Mouse (Mus musculus) hindbrain, embryonic 16.5 days (tissue): ENCODE data around the gene Tex36. TPM values are rescaled to one million over a fixed set of nuclear protein-coding genes. Genes with fewer than 3 reads are reported as not detected.
A peak's percentile ranks its signal among the peaks of the same experiment; 100 is the strongest.

Experiments used
- ATAC-seq: fragments of 200-750 bp; cut with Nextera tagmentation; 2 replicates; pipeline ENCODE4 v1.8.0; 2017; ENCODE audit warnings: moderate TSS enrichment, moderate library complexity
- H3K27ac ChIP-seq: fragments of 300-500 bp; sonication (generic); 2 replicates; pipeline ENCODE4 v1.5.1; 2014; ENCODE audit warnings: low read depth, mild to moderate bottlenecking, control low read depth, low read length, moderate library complexity
- H3K27me3 ChIP-seq: fragments of 300-500 bp; sonication (generic); replicated peaks from 2 replicates; pipeline ENCODE4 v1.6.1; 2014; ENCODE audit warnings: low read length; ENCODE audit not compliant: control insufficient read depth, insufficient read depth
- H3K36me3 ChIP-seq: fragments of 300-500 bp; sonication (generic); 2 replicates; pipeline ENCODE4 v1.6.1; 2014; ENCODE audit warnings: mild to moderate bottlenecking, low read length, moderate library complexity, mixed read lengths; ENCODE audit not compliant: control insufficient read depth, insufficient read depth
- H3K4me1 ChIP-seq: fragments of 300-500 bp; sonication (generic); 2 replicates; pipeline ENCODE4 v1.6.1; 2014; ENCODE audit warnings: low read depth, low read length; ENCODE audit not compliant: control insufficient read depth, insufficient read depth
- H3K4me2 ChIP-seq: fragments of 300-500 bp; sonication (generic); 2 replicates; pipeline ENCODE4 v1.6.1; 2014; ENCODE audit warnings: mild to moderate bottlenecking, low read length, control low read depth, moderate library complexity
- H3K4me3 ChIP-seq: fragments of 300-500 bp; sonication (generic); 2 replicates; pipeline ENCODE4 v1.5.1; 2014; ENCODE audit warnings: mild to moderate bottlenecking, low read length, control low read depth, moderate library complexity
- H3K9ac ChIP-seq: fragments of 300-500 bp; sonication (generic); 2 replicates; pipeline ENCODE4 v1.6.1; 2014; ENCODE audit warnings: low read depth, mild to moderate bottlenecking, control low read depth, low read length, moderate library complexity
- H3K9me3 ChIP-seq: fragments of 300-500 bp; sonication (generic); 2 replicates; pipeline ENCODE4 v1.6.1; 2014; ENCODE audit warnings: mild to moderate bottlenecking, low read length, moderate library complexity; ENCODE audit not compliant: control insufficient read depth
- WGBS: fragments of 180-500 bp; shearing (Covaris S2); extraction: QIAGEN DNeasy Blood & Tissue Kit; methylation state at CpG from one replicate; pipeline ENCODE4 v1.1.7; 2014; 5-methylcytosine and 5-hydroxymethylcytosine counted together
- polyA plus RNA-seq: library from polyadenylated mRNA; unstranded; fragments of >200 nt; fragmentation: Nextera tagmentation; extraction: Ambion mirVana; gene quantifications from 2 replicates; pipeline ENCODE4 v1.2.1, GENCODE M21; 2015

Gene Tex36
- polyA plus RNA-seq, 1 experiment from 2014 or later = not detected

DNA sequence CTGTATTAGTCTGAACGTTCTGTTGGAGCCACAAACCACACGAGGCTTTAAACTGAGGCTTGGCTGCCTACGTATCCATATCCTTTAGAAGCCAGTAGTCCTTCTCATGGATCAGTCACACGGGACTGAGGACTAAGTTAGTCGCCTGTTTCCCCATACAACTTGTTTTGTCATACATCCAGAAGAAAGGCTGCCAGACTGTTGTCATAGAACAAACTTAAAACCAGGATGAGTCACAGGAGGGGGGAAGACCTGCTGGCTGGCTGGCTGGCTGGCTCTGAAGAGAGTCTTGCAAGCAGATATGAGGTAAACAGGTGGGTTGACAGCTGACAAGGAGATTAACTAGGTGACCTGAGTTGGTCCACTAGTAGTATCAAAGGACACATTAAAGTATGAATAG lies 28.9 kb upstream of the Tex36 start:
- no peaks in the 10 kb centered on the region for H3K9me3 ChIP-seq
- no peak overlapping the region for H3K4me3 ChIP-seq
- ATAC-seq = no peak
- WGBS = 79% methylated on average over 5 of the region's 5 CpGs
- no peak overlapping the region for H3K27ac ChIP-seq
- H3K9ac ChIP-seq = no peak overlapping the region
- peaks cover 2% of the 10 kb centered on the region; the same call in 1 of the 2 replicates for H3K4me1 ChIP-seq
- no peaks in the 10 kb centered on the region for H3K36me3 ChIP-seq
- no peaks in the 10 kb centered on the region for H3K27me3 ChIP-seq
- H3K4me2 ChIP-seq = no peak overlapping the region

DNA sequence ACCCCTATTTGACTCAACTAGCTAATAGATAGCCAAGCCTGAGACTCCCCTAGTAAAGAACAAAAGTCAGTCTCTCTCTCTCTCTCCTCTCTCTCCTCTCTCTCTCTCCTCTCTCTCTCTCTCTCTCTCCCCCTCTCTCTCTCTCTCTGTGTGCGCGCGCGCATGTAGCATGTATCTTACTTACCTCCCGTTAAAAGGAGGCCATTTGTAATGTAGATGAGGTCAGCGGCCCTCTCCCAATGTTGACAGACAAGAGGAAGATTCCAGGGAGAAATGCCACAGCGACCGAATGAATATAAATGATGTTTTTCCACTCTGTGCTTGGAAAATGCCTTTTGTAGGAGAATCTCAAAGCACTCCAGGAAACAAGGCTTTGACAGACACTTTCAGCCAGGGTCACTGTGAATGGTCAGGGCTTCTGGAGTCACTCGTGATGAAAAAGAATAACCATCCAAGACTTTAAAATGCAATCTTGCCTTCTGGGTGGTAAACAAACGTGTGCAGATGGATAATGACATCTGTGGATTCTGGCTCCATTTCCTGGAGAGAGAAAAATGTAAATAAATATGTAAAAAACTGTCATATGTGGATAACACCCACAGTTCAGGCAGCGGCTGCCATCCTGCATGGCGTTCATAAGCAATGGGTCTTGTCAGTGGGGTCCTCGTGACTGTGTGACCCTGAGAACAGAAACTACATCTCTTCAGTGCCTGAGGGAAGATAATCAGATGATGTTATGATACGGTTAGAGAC lies 25.4 kb upstream of the Tex36 start:
- Histone ChIP-seq H3K4me3 (no peak overlapping the region), H3K9ac (no peak overlapping the region), H3K4me1 (peaks cover 2% of the 10 kb centered on the region; the same call in 1 of the 2 replicates), H3K4me2 (no peak overlapping the region), H3K36me3 (no peaks in the 10 kb centered on the region), H3K27me3 (no peaks in the 10 kb centered on the region), H3K9me3 (no peaks in the 10 kb centered on the region), H3K27ac (no peak overlapping the region)
- ATAC-seq = no peak
- 21% methylated on average over 14 of the region's 14 CpGs for WGBS

DNA sequence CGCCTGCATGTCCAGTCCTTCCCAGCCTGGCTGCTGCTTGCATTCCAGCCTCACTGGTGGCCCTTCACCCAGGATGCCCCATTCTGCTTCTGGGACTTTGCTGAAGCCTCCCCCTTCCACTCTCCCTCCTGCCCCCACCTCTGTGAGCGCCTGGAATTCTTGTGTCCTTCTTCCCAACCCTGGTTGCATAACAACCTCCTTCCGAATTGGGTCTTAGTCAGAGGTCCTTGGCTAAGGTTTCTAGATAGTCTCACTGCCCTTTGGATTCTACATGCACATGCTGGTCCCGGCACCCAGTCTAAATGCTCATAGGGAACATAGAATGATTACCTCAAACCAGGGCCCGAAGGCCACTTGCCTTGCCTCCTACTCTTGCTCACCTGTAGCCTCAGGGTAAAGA lies 21.3 kb upstream of the Tex36 start:
- H3K27ac ChIP-seq = no peak overlapping the region
- H3K36me3 ChIP-seq = no peaks in the 10 kb centered on the region
- no peak overlapping the region for H3K4me2 ChIP-seq
- WGBS = 91% methylated on average over 5 of the region's 5 CpGs
- ATAC-seq = no peak
- no peak overlapping the region for H3K4me3 ChIP-seq
- H3K9me3 ChIP-seq = no peaks in the 10 kb centered on the region
- H3K27me3 ChIP-seq = no peaks in the 10 kb centered on the region
- peaks cover 2% of the 10 kb centered on the region; the same call in 1 of the 2 replicates for H3K4me1 ChIP-seq
- H3K9ac ChIP-seq = no peak overlapping the region

DNA sequence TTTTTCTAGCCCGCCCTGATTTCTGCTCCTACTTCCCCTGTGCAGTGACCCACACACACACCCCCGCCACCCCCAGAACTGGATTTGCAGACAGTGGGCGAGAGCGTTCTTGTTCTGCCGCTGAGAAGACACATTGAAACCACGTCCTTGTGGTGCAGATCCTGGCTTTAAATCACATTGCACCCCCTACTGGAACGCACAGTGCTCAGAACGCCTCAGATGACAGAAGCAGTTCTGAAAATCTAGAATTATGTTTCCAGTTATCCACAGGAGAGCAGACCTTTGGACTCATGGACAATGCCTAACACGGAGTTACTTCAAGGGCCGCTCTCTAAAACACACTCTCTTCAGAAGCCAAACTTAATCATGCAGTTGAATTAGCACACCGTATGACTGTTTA lies 18.8 kb upstream of the Tex36 start:
- no peaks in the 10 kb centered on the region for H3K36me3 ChIP-seq
- no peaks in the 10 kb centered on the region for H3K9me3 ChIP-seq
- H3K4me3 ChIP-seq = no peak overlapping the region
- H3K4me1 ChIP-seq = no peaks in the 10 kb centered on the region
- WGBS = 44% methylated on average over 11 of the region's 11 CpGs
- H3K4me2 ChIP-seq = no peak overlapping the region
- no peak overlapping the region for H3K27ac ChIP-seq
- peak; percentile 52; the same call in 1 of the 2 replicates for ATAC-seq
- H3K27me3 ChIP-seq = no peaks in the 10 kb centered on the region
- no peak overlapping the region for H3K9ac ChIP-seq

DNA sequence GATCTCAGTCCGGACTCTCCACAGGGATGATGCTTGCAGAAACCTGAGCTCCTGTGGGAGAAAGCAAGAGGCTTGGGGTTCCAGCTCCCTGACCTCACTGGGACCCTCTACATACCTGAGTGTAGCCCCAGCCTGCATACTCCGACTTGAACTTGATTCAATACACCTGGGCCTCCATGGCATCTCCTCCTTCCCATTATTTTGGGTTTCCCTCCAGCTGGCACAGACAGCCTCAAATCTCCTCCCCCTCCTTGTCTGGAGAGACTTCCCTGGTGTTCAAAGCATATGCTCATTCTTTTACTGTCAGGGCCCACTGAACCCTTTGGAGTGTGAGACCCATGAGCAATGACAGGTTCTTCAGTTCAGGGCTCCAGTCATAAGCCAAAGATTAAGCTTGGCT lies 11.0 kb upstream of the Tex36 start:
- peaks cover 7% of the 10 kb centered on the region for H3K4me1 ChIP-seq
- no peak overlapping the region for H3K27ac ChIP-seq
- H3K36me3 ChIP-seq = no peaks in the 10 kb centered on the region
- H3K9ac ChIP-seq = no peak overlapping the region
- no peaks in the 10 kb centered on the region for H3K9me3 ChIP-seq
- no peak overlapping the region for H3K4me2 ChIP-seq
- no peaks in the 10 kb centered on the region for H3K27me3 ChIP-seq
- no peak for ATAC-seq
- 64% methylated on average over 2 of the region's 2 CpGs for WGBS
- no peak overlapping the region for H3K4me3 ChIP-seq

DNA sequence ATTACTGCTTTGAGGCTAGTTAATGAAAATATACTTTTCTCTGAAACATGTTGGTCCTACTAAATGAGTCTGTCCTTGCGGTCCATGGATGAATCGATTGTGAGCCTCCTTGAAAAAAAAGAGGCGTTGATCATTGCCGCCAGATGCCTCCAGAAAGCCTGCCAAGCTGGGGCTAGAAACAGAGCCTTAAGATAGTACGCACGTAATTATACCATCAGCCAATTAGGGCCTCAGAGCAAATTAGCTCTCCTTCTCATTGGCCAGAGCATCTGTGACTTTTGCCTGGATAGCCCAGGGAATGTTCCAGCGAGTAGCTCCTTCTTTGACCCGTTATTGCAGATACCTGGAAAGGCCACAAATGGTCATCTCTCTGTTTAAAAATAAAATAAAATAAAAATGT lies 7.6 kb upstream of the Tex36 start:
- no peak overlapping the region for H3K4me3 ChIP-seq
- H3K36me3 ChIP-seq = no peaks in the 10 kb centered on the region
- WGBS = 58% methylated on average over 8 of the region's 8 CpGs
- no peaks in the 10 kb centered on the region for H3K27me3 ChIP-seq
- ATAC-seq = 0 out of 2 replicates have a peak, but pooled peaks have one; percentile 49
- no peak overlapping the region for H3K27ac ChIP-seq
- H3K4me2 ChIP-seq = no peak overlapping the region
- peaks cover 15% of the 10 kb centered on the region for H3K4me1 ChIP-seq
- no peaks in the 10 kb centered on the region for H3K9me3 ChIP-seq
- no peak overlapping the region for H3K9ac ChIP-seq

DNA sequence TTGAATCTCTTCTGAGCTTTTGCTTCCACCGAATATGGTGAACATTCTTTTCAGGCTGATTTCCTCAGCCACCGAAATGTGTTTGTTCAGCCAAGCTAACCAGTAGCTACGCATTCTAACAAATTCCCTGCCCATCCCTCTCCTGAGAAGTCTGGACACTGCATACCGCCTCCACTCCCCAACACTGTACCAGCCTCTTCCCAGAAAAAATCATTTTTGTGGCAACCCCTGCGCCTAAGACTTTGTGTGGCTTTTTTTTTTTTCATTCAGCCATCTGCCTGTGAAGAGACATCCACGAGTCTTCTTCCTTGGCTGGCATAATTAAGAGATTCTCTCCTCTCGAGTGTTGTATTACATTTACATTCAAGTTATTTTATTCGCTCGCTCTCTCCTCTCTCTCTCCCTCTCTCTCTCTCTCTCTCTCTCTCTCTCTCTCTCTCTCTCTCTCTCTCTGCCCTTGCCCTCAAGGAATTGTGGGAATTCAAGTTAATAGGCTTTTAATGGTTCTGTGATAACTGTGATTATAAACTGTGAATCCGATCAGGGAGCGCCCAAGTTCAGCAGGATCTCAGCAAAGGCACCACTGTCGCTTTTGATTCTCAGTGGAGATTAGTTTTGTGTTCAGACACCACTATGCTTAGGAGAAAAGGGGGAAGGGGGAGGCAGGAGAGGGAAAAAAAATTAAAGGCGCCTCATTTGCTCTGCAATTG lies 6.8 kb upstream of the Tex36 start:
- Histone ChIP-seq H3K27ac (peak overlapping the region; percentile 65), H3K9me3 (no peaks in the 10 kb centered on the region), H3K4me3 (no peak overlapping the region), H3K4me1 (peaks cover 15% of the 10 kb centered on the region), H3K36me3 (no peaks in the 10 kb centered on the region), H3K27me3 (no peaks in the 10 kb centered on the region), H3K9ac (peak overlapping the region; percentile 33; the same call in 1 of the 2 replicates), H3K4me2 (peak overlapping the region; percentile 39)
- no peak for ATAC-seq
- 33% methylated on average over 13 of the region's 13 CpGs for WGBS

DNA sequence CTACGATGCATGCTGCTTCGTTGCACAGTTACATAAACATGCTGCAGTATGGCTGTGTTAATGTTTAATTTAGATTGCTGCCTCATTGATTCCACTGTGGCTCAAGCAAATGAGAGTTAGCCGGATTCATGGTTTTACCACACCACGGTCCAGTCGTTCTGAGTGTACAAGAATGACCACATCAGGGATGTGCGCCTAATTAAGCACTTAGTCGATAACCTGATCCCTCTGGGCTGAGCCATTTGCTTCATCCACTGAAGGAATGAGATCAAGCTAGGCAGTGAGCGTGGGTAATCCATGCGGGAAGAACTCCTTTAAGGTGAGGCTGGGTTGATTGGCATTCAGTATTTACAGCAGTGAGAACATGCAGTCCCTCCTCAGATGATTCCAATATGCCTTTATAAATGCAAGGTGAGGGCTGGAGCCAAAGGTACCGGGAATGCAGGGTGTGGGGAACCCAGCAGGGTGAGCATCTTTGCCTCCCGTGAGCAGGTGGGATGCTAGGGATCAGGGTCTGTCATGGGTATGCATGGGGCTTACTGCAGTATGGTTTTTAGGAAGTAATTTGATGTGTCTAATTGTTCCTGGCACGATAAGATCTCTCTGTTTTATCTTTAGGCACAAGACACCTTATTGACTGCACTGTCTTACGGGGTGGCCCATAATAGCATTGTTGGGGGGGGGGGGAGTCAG lies 6.1 kb upstream of the Tex36 start:
- peak; percentile 48 for ATAC-seq
- Histone ChIP-seq H3K36me3 (no peaks in the 10 kb centered on the region), H3K4me2 (peak overlapping the region; percentile 39), H3K27ac (peak overlapping the region; percentile 65), H3K27me3 (no peaks in the 10 kb centered on the region), H3K4me1 (peaks cover 15% of the 10 kb centered on the region), H3K9ac (no peak overlapping the region), H3K4me3 (no peak overlapping the region), H3K9me3 (no peaks in the 10 kb centered on the region)
- 49% methylated on average over 13 of the region's 13 CpGs for WGBS

DNA sequence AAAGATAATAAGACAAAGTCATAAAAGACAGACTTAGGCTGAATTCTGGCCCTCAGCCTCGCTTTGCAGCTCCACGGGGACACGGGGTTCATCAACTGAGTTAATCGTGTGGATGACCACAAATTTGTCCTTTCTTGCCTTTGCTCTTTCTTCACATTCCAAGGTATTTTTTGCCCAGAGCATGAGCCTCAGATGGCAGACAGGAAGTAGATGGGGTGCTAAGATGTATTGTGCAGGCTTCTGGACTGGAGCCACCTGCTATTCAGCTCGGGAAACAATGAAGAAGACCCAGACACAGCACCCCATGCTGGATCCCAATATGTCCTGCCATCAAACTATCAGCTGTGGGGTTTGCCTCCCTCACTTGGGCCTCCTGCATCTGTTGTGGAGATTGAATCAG lies 5.4 kb upstream of the Tex36 start:
- no peaks in the 10 kb centered on the region for H3K9me3 ChIP-seq
- H3K9ac ChIP-seq = no peak overlapping the region
- H3K27me3 ChIP-seq = no peaks in the 10 kb centered on the region
- 49% methylated on average over 5 of the region's 5 CpGs for WGBS
- H3K4me2 ChIP-seq = no peak overlapping the region
- peaks cover 15% of the 10 kb centered on the region for H3K4me1 ChIP-seq
- no peak overlapping the region for H3K4me3 ChIP-seq
- no peak for ATAC-seq
- H3K27ac ChIP-seq = no peak overlapping the region
- H3K36me3 ChIP-seq = no peaks in the 10 kb centered on the region
